Mouse (Mus musculus): ENCODE measurements at regions not wholly inside any gene's neighbourhood (a gene's known extent, or its start where the extent isn't known, plus 50 kb on each side); places are given as distances from the start of the nearest gene placed in this dataset.

GRCm38 (mm10) chr13:99782883-99783721 lies 117.8 kb downstream of the Cartpt start:
- TF ChIP-seq CTCF (IDR thresholded peaks at IDR 0.05; ENCODE audit: low read depth) (no peak), EP300 (IDR thresholded peaks at IDR 0.05; ENCODE audit: low read depth) (no peak)

All from liver, postnatal 0 days (tissue).